Mouse (Mus musculus) fat pad, adult 2 months (tissue): Measurements from ENCODE around the gene Fubp3.

ENCODE experiments used
- DNase-seq: peaks from one replicate; pipeline ENCODE4 v3.0.0-alpha.2; 2011; ENCODE audit warnings: low read depth, low spot score; ENCODE audit errors: extremely low read depth

The Fubp3 gene

DNA sequence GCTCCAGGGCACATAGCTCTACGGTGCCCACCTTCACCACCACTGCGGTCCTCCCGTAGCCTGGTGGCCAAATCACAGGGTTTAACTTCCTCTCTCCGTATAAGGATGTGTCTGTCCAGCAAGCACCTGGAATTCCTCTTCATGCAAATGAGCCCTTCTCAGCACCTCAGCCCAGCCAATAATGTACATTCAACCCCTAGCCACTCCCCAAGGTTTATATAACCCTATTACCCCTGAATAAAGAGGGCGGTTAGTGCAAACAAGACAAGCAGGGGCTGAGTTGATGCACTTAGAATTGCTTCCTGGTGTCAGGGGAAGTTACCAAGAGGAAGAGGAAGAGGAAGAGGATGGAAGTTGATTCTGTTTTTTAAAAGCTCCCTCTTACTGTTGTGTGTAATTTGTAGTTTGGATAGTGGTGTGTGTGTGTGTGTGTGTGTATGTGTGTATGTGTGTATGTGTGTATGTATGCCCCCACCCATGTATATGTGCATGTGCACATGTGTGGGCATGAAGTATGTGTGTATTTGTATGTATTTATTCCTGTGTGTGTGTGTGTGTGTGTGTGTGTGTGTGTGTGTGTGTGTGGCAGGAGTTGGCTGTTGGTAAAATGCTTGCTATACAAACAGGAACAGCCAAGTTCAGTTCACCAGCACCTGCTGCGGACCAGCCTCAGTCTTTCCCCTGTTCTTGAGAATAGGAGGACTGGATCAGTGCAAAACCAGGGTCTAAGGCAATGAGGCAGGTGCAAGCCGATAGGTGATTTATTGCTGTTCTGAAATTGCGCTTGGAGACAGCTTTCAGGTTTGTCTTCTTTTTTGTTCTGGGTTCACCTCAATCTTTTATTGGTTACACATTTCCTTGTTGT lies 90.7 kb downstream of the Fubp3 start:
- no peak for DNase-seq

DNA sequence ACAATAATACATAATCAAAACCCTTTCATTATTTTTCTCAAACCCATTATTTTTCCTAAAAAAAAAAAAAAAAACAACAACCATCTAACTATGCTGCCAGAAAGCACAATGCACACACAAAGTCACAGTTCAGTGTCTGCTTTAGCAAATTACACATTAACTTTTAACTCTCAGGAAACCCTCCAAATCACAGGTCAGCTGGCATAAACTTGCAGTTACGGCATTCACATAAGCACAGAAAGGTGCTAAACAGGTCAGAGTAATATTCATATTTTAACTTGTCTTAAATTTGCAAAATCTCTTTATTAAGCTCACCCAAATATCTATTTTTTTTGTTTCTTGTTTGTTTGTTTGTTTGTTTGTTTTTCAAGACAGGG lies 91.3 kb downstream of the Fubp3 start:
- no peak for DNase-seq
